Mouse (Mus musculus) heart, adult 9 months (tissue): Measurements from ENCODE around the gene Rbms3.
A peak's percentile ranks its signal among the peaks of the same experiment; 100 is the strongest.

ENCODE experiments used
- DNase-seq, 2 experiments: peaks; one replicate each; pipeline ENCODE4 v3.0.0; 2022; ENCODE audit warnings: low spot score in 2 of 2

The Rbms3 gene

GRCm38 (mm10) chr9:116903304-116903993 is 726.3 kb downstream of the Rbms3 start:
- no peak for DNase-seq

- DNase-seq = no peak
Observed at GRCm38 (mm10) chr9:116899403-116899802, 730.3 kb downstream of the Rbms3 start.

- DNase-seq = no peak
Observed at GRCm38 (mm10) chr9:116886973-116887680, 742.6 kb downstream of the Rbms3 start.

- DNase-seq = no peak
Observed at GRCm38 (mm10) chr9:116885617-116886016, 744.1 kb downstream of the Rbms3 start.

GRCm38 (mm10) chr9:116880503-116880902 is 749.2 kb downstream of the Rbms3 start:
- peak; percentile 10 to 41 for DNase-seq

GRCm38 (mm10) chr9:116879600-116880457 is 749.9 kb downstream of the Rbms3 start:
- no peak for DNase-seq

GRCm38 (mm10) chr9:116876786-116877185 is 752.9 kb downstream of the Rbms3 start:
- DNase-seq = peak in 1 of 2 experiments; percentile 11

GRCm38 (mm10) chr9:116873976-116874320 is 755.8 kb downstream of the Rbms3 start:
- no peak for DNase-seq

GRCm38 (mm10) chr9:116873033-116873975 is 756.4 kb downstream of the Rbms3 start:
- peak; percentile 74 to 81 for DNase-seq

GRCm38 (mm10) chr9:116872346-116872745 is 757.4 kb downstream of the Rbms3 start:
- DNase-seq = no peak

- DNase-seq = no peak
Observed at GRCm38 (mm10) chr9:116871576-116871975, 758.1 kb downstream of the Rbms3 start.

- no peak for DNase-seq
Observed at GRCm38 (mm10) chr9:116866060-116866459, 763.7 kb downstream of the Rbms3 start.

- no peak for DNase-seq
Observed at GRCm38 (mm10) chr9:116863626-116864025, 766.1 kb downstream of the Rbms3 start.

- no peak for DNase-seq
Observed at GRCm38 (mm10) chr9:116862341-116862740, 767.4 kb downstream of the Rbms3 start.

GRCm38 (mm10) chr9:116857861-116858595 is 771.7 kb downstream of the Rbms3 start:
- DNase-seq = no peak

- DNase-seq = no peak
Observed at GRCm38 (mm10) chr9:116857151-116857550, 772.6 kb downstream of the Rbms3 start.

- no peak for DNase-seq
Observed at GRCm38 (mm10) chr9:116855744-116856143, 774.0 kb downstream of the Rbms3 start.

- no peak for DNase-seq
Observed at GRCm38 (mm10) chr9:116848905-116849304, 780.8 kb downstream of the Rbms3 start.

GRCm38 (mm10) chr9:116848166-116848565 is 781.5 kb downstream of the Rbms3 start:
- no peak for DNase-seq
